8 mouse cellular contexts compared by ENCODE assay signal in the genomic region with DNA sequence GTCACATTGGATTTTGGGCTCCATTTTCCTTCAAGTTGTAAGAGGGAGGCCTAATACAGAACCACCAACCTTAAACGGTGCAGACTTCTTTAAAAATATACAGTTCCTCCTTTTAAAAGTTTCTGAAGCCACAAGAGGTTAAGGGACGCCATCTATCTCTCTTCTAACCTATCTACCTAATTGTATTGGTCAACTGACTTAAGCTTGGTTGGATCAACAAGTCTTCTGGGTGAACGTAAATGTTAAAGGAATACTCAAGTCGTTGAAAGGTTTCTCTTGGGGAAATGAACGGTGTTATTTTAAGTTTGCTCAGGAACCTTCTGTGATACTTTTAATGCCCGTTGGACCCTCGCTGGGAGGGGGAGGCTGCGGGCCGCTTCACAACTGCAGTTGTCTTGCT. TPM values are rescaled to one million over a fixed set of nuclear protein-coding genes. Genes with fewer than 3 reads are reported as not detected.
DNase-seq lines count a peak whose midpoint lies in the region; ATAC-seq and TF ChIP-seq lines count a peak whose summit lies in the region.

No protein-coding gene starts in this region.

- H3K27me3 ChIP-seq in heart, adult 2 months (ENCODE audit: control insufficient read depth, insufficient read depth, low read length), result no peaks in the 10 kb centered on the region
- no peaks in the 10 kb centered on the region for H3K27me3 ChIP-seq in forebrain, embryonic 13.5 days
- H3K27me3 ChIP-seq in liver, embryonic 15.5 days, result no peaks in the 10 kb centered on the region

- DNase-seq in heart, adult 2 months, result no peak
- DNase-seq in heart, postnatal 4 days, result no peak
- DNase-seq in A20 (ENCODE audit: low read depth, low spot score), result peak; percentile 45
- no peak for DNase-seq in left cerebral cortex, postnatal 4 days
- DNase-seq in frontal cortex, postnatal 36 days (ENCODE audit: low spot score in 2 of 2), result no peak
- DNase-seq in urinary bladder, postnatal 4 days (ENCODE audit: low spot score in 2 of 2), result no peak

- peaks cover 4% of the 10 kb centered on the region; the same call in 1 of the 2 replicates for H3K36me3 ChIP-seq in heart, adult 2 months (ENCODE audit: control insufficient read depth, insufficient read depth, low read length)
- peaks cover 3% of the 10 kb centered on the region; the same call in 1 of the 2 replicates for H3K36me3 ChIP-seq in forebrain, embryonic 13.5 days (ENCODE audit: poor library complexity, severe bottlenecking)
- H3K36me3 ChIP-seq in liver, embryonic 15.5 days (replicated peaks), result peaks cover 13% of the 10 kb centered on the region

- H3K9ac ChIP-seq in heart, adult 2 months (ENCODE audit: low read depth, low read length), result no peak overlapping the region
- peak overlapping the region; percentile 89 for H3K9ac ChIP-seq in forebrain, embryonic 13.5 days
- H3K9ac ChIP-seq in liver, embryonic 15.5 days, result peak overlapping the region; percentile 94

- 30% methylated on average over 9 of the region's 9 CpGs for WGBS in heart, adult 2 months
- 12% methylated on average over 9 of the region's 9 CpGs for WGBS in forebrain, embryonic 13.5 days
- 4% methylated on average over 9 of the region's 9 CpGs for WGBS in liver, embryonic 15.5 days (ENCODE audit: insufficient replicate concordance)

- peak overlapping the region; percentile 80 for H3K4me3 ChIP-seq in heart, adult 2 months
- peak overlapping the region; percentile 83 for H3K4me3 ChIP-seq in forebrain, embryonic 13.5 days
- peak overlapping the region; percentile 89 for H3K4me3 ChIP-seq in liver, embryonic 15.5 days (replicated peaks)

- H3K9me3 ChIP-seq in forebrain, embryonic 13.5 days (replicated peaks), result no peaks in the 10 kb centered on the region
- H3K9me3 ChIP-seq in liver, embryonic 15.5 days (replicated peaks), result no peaks in the 10 kb centered on the region

- intact Hi-C loops in heart, adult 2 months (cut with DNase I), result loop anchor here (5.0 to 10.0 kb wide), 6 partner anchors 100 to 720 kb away; partner anchors contain the start of genes Fam135a and Sdhaf4
- intact Hi-C loops in left cerebral cortex, postnatal 4 days (cut with DNase I), result no loop called here

- TF ChIP-seq EP300 in heart, adult 2 months (IDR thresholded peaks at IDR 0.05; ENCODE audit: insufficient read depth, low read depth, low read length), result no peak

- peaks cover 5% of the 10 kb centered on the region for H3K4me1 ChIP-seq in heart, adult 2 months (ENCODE audit: control insufficient read depth, insufficient read depth, low read length)
- peaks cover 34% of the 10 kb centered on the region for H3K4me1 ChIP-seq in forebrain, embryonic 13.5 days
- peaks cover 65% of the 10 kb centered on the region for H3K4me1 ChIP-seq in liver, embryonic 15.5 days (replicated peaks)

- no peak for TF ChIP-seq POLR2A in heart, adult 2 months (IDR thresholded peaks at IDR 0.05; ENCODE audit: insufficient read depth, low read depth, low read length)

- H3K27ac ChIP-seq in heart, adult 2 months, result no peak overlapping the region
- H3K27ac ChIP-seq in forebrain, embryonic 13.5 days, result no peak overlapping the region
- peak overlapping the region; percentile 93 for H3K27ac ChIP-seq in liver, embryonic 15.5 days (replicated peaks)

- H3K79me2 ChIP-seq in heart, adult 2 months (replicated peaks; ENCODE audit: control insufficient read depth, insufficient read depth, low read length), result no peaks in the 10 kb centered on the region; the same call in 1 of the 2 replicates

- H3K4me2 ChIP-seq in forebrain, embryonic 13.5 days, result peak overlapping the region; percentile 94
- peak overlapping the region; percentile 99 for H3K4me2 ChIP-seq in liver, embryonic 15.5 days

- no peak for TF ChIP-seq CTCF in heart, adult 2 months (IDR thresholded peaks at IDR 0.05)

- ATAC-seq in forebrain, embryonic 13.5 days, result no peak
- ATAC-seq in liver, embryonic 15.5 days (ENCODE audit: insufficient read depth), result no peak

RNA-seq across cellular contexts. Expression of gene Ogfrl1, which starts 15.5 kb away (rescaled TPM):
- 10 to 100 TPM; 13.1 to 20.0 TPM for total RNA-seq in heart, adult 2 months (2021)
- 7.2 and 12.0 TPM in 2 replicates for polyA plus RNA-seq in heart, adult 2 months (2012; rRNA removed)
- total RNA-seq in heart, postnatal 4 days (2021), result 10 to 100 TPM; 13.6 to 14.1 TPM
- 7.4 and 7.7 TPM in 2 replicates for polyA plus RNA-seq in forebrain, embryonic 13.5 days (2015; fragmentation: Nextera tagmentation; extraction: Ambion mirVana)
- 11.9 and 14.8 TPM in 2 replicates for polyA plus RNA-seq in liver, embryonic 15.5 days (2015; fragmentation: Nextera tagmentation; extraction: Ambion mirVana)
- 10 to 100 TPM; 23.0 to 25.8 TPM for total RNA-seq in left cerebral cortex, postnatal 4 days (2021)
